Mouse (Mus musculus) kidney, embryonic 14.5 days (tissue): ENCODE measurements at regions not wholly inside any gene's neighbourhood (a gene's known extent, or its start where the extent isn't known, plus 50 kb on each side); places are given as distances from the start of the nearest gene placed in this dataset.
"Not testable (repeated sequence)": the region's sequence is repeated elsewhere in the genome, so short reads cannot be mapped to it uniquely, and the experiment has no call there.

Source experiments
- ATAC-seq: fragments of 200-750 bp; cut with Nextera tagmentation; 2 replicates; pipeline ENCODE4 v1.8.0; 2017; ENCODE audit warnings: moderate number of reproducible peaks, mild to moderate bottlenecking, moderate TSS enrichment, moderate library complexity; ENCODE audit not compliant: low FRiP score, low TSS enrichment
- H3K27ac ChIP-seq: fragments of 300-500 bp; sonication (generic); 2 replicates; pipeline ENCODE4 v1.5.1; 2014; ENCODE audit warnings: low read depth, mild to moderate bottlenecking, low read length, moderate library complexity, mixed read lengths
- H3K27me3 ChIP-seq: fragments of 300-500 bp; sonication (generic); 2 replicates; pipeline ENCODE4 v1.6.1; 2014; ENCODE audit warnings: mild to moderate bottlenecking, low read length; ENCODE audit not compliant: control insufficient read depth, insufficient read depth
- H3K36me3 ChIP-seq: fragments of 300-500 bp; sonication (generic); 2 replicates; pipeline ENCODE4 v1.6.1; 2014; ENCODE audit warnings: low read length, mixed read lengths; ENCODE audit not compliant: control insufficient read depth, insufficient read depth
- H3K4me1 ChIP-seq: fragments of 300-500 bp; sonication (generic); 2 replicates; pipeline ENCODE4 v1.6.1; 2014; ENCODE audit warnings: low read length, mixed read lengths; ENCODE audit not compliant: control insufficient read depth, insufficient read depth
- H3K4me2 ChIP-seq: fragments of 300-500 bp; sonication (generic); replicated peaks from 2 replicates; pipeline ENCODE4 v1.6.1; 2014; ENCODE audit warnings: low read depth, mild to moderate bottlenecking, low read length
- H3K4me3 ChIP-seq: fragments of 300-500 bp; sonication (generic); 2 replicates; pipeline ENCODE4 v1.5.1; 2014; ENCODE audit warnings: mild to moderate bottlenecking, low read length
- H3K9ac ChIP-seq: fragments of 300-500 bp; sonication (generic); 2 replicates; pipeline ENCODE4 v1.6.1; 2014; ENCODE audit warnings: low read depth, mild to moderate bottlenecking, low read length, moderate library complexity
- H3K9me3 ChIP-seq: fragments of 300-500 bp; sonication (generic); 2 replicates; pipeline ENCODE4 v1.6.1; 2016; ENCODE audit warnings: low read length; ENCODE audit not compliant: control insufficient read depth
- WGBS: fragments of 180-500 bp; shearing (Covaris S2); extraction: QIAGEN DNeasy Blood & Tissue Kit; methylation state at CpG from one replicate; pipeline ENCODE4 v1.1.7; 2014; 5-methylcytosine and 5-hydroxymethylcytosine counted together

- H3K4me3 ChIP-seq = no peak overlapping the region
- H3K27ac ChIP-seq = no peak overlapping the region
- H3K9ac ChIP-seq = no peak overlapping the region
- no peaks in the 10 kb centered on the region for H3K9me3 ChIP-seq
- no peak for ATAC-seq
- H3K27me3 ChIP-seq = no peaks in the 10 kb centered on the region
- H3K36me3 ChIP-seq = no peaks in the 10 kb centered on the region
- WGBS = 89% methylated on average over 2 of the region's 2 CpGs
- H3K4me2 ChIP-seq = no peak overlapping the region
- no peaks in the 10 kb centered on the region for H3K4me1 ChIP-seq
Observed at GRCm38 (mm10) chr4:69677315-69677714, 723.1 kb upstream of the Brinp1 start.

- H3K27me3 ChIP-seq = no peaks in the 10 kb centered on the region
- H3K4me3 ChIP-seq = no peak overlapping the region
- H3K9ac ChIP-seq = no peak overlapping the region
- no peaks in the 10 kb centered on the region for H3K9me3 ChIP-seq
- H3K27ac ChIP-seq = no peak overlapping the region
- H3K4me1 ChIP-seq = no peaks in the 10 kb centered on the region
- no peak for ATAC-seq
- H3K4me2 ChIP-seq = no peak overlapping the region
- H3K36me3 ChIP-seq = no peaks in the 10 kb centered on the region
Observed at GRCm38 (mm10) chr4:69673456-69673855, 719.3 kb upstream of the Brinp1 start.

- Histone ChIP-seq H3K9me3 (no peaks in the 10 kb centered on the region), H3K9ac (no peak overlapping the region), H3K27me3 (no peaks in the 10 kb centered on the region), H3K4me1 (no peaks in the 10 kb centered on the region), H3K4me3 (no peak overlapping the region), H3K4me2 (no peak overlapping the region), H3K27ac (no peak overlapping the region), H3K36me3 (no peaks in the 10 kb centered on the region)
- 66% methylated on average over 2 of the region's 2 CpGs for WGBS
- no peak for ATAC-seq
Observed at GRCm38 (mm10) chr4:69628908-69629307, 674.7 kb upstream of the Brinp1 start.

- H3K27me3 ChIP-seq, H3K4me3 ChIP-seq, H3K4me2 ChIP-seq, H3K4me1 ChIP-seq, ATAC-seq, H3K9ac ChIP-seq, H3K36me3 ChIP-seq, H3K27ac ChIP-seq, H3K9me3 ChIP-seq: not testable (repeated sequence)
- 94% methylated on average over 2 of the region's 2 CpGs for WGBS
Observed at GRCm38 (mm10) chr4:69626426-69626825, 672.2 kb upstream of the Brinp1 start.

GRCm38 (mm10) chr4:69625831-69626230 is 671.6 kb upstream of the Brinp1 start:
- no peaks in the 10 kb centered on the region for H3K9me3 ChIP-seq
- 75% methylated on average over 2 of the region's 2 CpGs for WGBS
- no peak overlapping the region for H3K27ac ChIP-seq
- no peaks in the 10 kb centered on the region for H3K4me1 ChIP-seq
- no peaks in the 10 kb centered on the region for H3K36me3 ChIP-seq
- H3K4me3 ChIP-seq = no peak overlapping the region
- no peak overlapping the region for H3K9ac ChIP-seq
- no peaks in the 10 kb centered on the region for H3K27me3 ChIP-seq
- no peak for ATAC-seq
- no peak overlapping the region for H3K4me2 ChIP-seq

- Histone ChIP-seq H3K4me2 (no peak overlapping the region), H3K9me3 (no peaks in the 10 kb centered on the region), H3K27ac (no peak overlapping the region), H3K27me3 (no peaks in the 10 kb centered on the region), H3K9ac (no peak overlapping the region), H3K4me3 (no peak overlapping the region), H3K4me1 (no peaks in the 10 kb centered on the region), H3K36me3 (no peaks in the 10 kb centered on the region)
- WGBS = 88% methylated on average over 2 of the region's 2 CpGs
- ATAC-seq = no peak
Observed at GRCm38 (mm10) chr4:69621058-69621609, 666.9 kb upstream of the Brinp1 start.

GRCm38 (mm10) chr4:69618161-69618730 is 664.0 kb upstream of the Brinp1 start:
- Histone ChIP-seq H3K4me3 (no peak overlapping the region), H3K4me2 (no peak overlapping the region), H3K36me3 (no peaks in the 10 kb centered on the region), H3K9ac (no peak overlapping the region), H3K9me3 (no peaks in the 10 kb centered on the region), H3K27me3 (no peaks in the 10 kb centered on the region), H3K4me1 (no peaks in the 10 kb centered on the region), H3K27ac (no peak overlapping the region)
- no peak for ATAC-seq
- 88% methylated on average over 5 of the region's 5 CpGs for WGBS

- Histone ChIP-seq H3K4me1 (no peaks in the 10 kb centered on the region), H3K9ac (no peak overlapping the region), H3K4me3 (no peak overlapping the region), H3K4me2 (no peak overlapping the region), H3K36me3 (no peaks in the 10 kb centered on the region), H3K27ac (no peak overlapping the region), H3K9me3 (no peaks in the 10 kb centered on the region), H3K27me3 (no peaks in the 10 kb centered on the region)
- no peak for ATAC-seq
- 54% methylated on average over 1 of the region's 1 CpGs for WGBS
Observed at GRCm38 (mm10) chr4:69614901-69615300, 660.7 kb upstream of the Brinp1 start.

- ATAC-seq = no peak
- H3K9me3 ChIP-seq = no peaks in the 10 kb centered on the region
- no peaks in the 10 kb centered on the region for H3K27me3 ChIP-seq
- H3K27ac ChIP-seq = no peak overlapping the region
- 63% methylated on average over 5 of the region's 5 CpGs for WGBS
- no peak overlapping the region for H3K4me2 ChIP-seq
- no peak overlapping the region for H3K9ac ChIP-seq
- H3K36me3 ChIP-seq = no peaks in the 10 kb centered on the region
- no peak overlapping the region for H3K4me3 ChIP-seq
- H3K4me1 ChIP-seq = no peaks in the 10 kb centered on the region
Observed at GRCm38 (mm10) chr4:69611681-69612300, 657.6 kb upstream of the Brinp1 start.
